24 mouse cellular contexts compared by ENCODE assay signal in the genomic region with DNA sequence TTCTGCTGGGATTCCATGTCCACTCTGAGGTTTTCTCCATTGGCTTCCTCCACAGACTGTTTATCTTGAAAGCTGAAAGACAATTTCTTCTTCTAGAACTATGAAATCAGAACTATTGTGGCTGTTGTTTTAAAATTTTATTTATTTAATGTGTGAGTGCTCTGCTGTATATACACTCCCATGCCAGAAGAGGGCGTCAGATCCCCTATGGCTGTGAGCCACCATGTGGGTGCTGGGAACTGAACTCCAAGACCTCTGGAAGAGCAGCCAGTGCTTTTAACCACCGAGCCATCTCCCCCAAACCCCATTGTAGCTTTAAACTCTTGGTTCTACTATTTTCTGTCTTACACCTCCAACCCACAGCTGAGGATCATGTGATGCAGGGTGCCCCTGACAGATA. TPM values are rescaled to one million over a fixed set of nuclear protein-coding genes. Genes with fewer than 3 reads are reported as not detected.
DNase-seq lines count a peak whose midpoint lies in the region; ATAC-seq and TF ChIP-seq lines count a peak whose summit lies in the region.
"Had no signal": no experiment of that assay in that cellular context is flagged by ENCODE, and none has a peak within 500 bp of the region (broad histone marks: within the 10 kb centered on the region; RNA-seq: fewer than 3 reads in every experiment).

No protein-coding gene starts in this region.

- H3K9me3 ChIP-seq in heart, embryonic 10.5 days = no peaks in the 10 kb centered on the region
- H3K9me3 ChIP-seq in liver, postnatal 0 days (ENCODE audit: low read length) = no peaks in the 10 kb centered on the region
- no peaks in the 10 kb centered on the region for H3K9me3 ChIP-seq in liver, embryonic 11.5 days (ENCODE audit: control insufficient read depth, low read length)
- no peaks in the 10 kb centered on the region for H3K9me3 ChIP-seq in ES-Bruce4 (replicated peaks; ENCODE audit: control insufficient read depth, insufficient read depth, low read length, poor library complexity, severe bottlenecking)
- H3K9me3 ChIP-seq: embryonic facial prominence, embryonic 15.5 days; heart, embryonic 12.5 days; hindbrain, embryonic 12.5 days; liver, embryonic 13.5 days; midbrain, embryonic 12.5 days had no signal

- DNase-seq in heart, adult 2 months = no peak
- no peak for DNase-seq in heart, embryonic 10.5 days (ENCODE audit: low spot score)
- DNase-seq in liver, postnatal 0 days = no peak
- no peak for DNase-seq in liver, embryonic 11.5 days (ENCODE audit: low spot score)
- no peak for DNase-seq in layer of hippocampus, adult 9-11 months
- DNase-seq in kidney, postnatal 36 days = no peak
- DNase-seq: adrenal gland, postnatal 14 days; B cell, adult 2 months; cerebellum, adult 18-20 months; cerebellum, postnatal 36 days; heart, postnatal 14 days; left cerebral cortex, postnatal 4 days; liver, embryonic 13.5 days; right cerebral cortex, postnatal 25 days; thymus, postnatal 14 days had no signal

- no peaks in the 10 kb centered on the region for H3K27me3 ChIP-seq in heart, adult 2 months (ENCODE audit: control insufficient read depth, insufficient read depth, low read length)
- H3K27me3 ChIP-seq in heart, embryonic 10.5 days (ENCODE audit: insufficient read depth, poor library complexity, severe bottlenecking) = no peaks in the 10 kb centered on the region
- no peaks in the 10 kb centered on the region for H3K27me3 ChIP-seq in liver, postnatal 0 days (ENCODE audit: insufficient read depth, low read length)
- no peaks in the 10 kb centered on the region for H3K27me3 ChIP-seq in liver, embryonic 11.5 days (replicated peaks; ENCODE audit: control insufficient read depth, insufficient read depth, low read length)
- no peaks in the 10 kb centered on the region for H3K27me3 ChIP-seq in ES-Bruce4 (ENCODE audit: control insufficient read depth, insufficient read depth, low read length, poor library complexity, severe bottlenecking)
- H3K27me3 ChIP-seq: embryonic facial prominence, embryonic 15.5 days; heart, embryonic 12.5 days; hindbrain, embryonic 12.5 days; liver, embryonic 13.5 days; midbrain, embryonic 12.5 days had no signal

- TF ChIP-seq POLR2A in heart, adult 2 months (IDR thresholded peaks at IDR 0.05; ENCODE audit: insufficient read depth, low read depth, low read length) = no peak
- no peak for TF ChIP-seq POLR2A in ES-Bruce4 (IDR thresholded peaks at IDR 0.05; ENCODE audit: insufficient read depth, low read length)
- no peak for TF ChIP-seq POLR2A in bone marrow, adult 2 months (IDR thresholded peaks at IDR 0.05; ENCODE audit: borderline replicate concordance, control insufficient read depth, low read depth, low read length)

- H3K36me3 ChIP-seq in heart, adult 2 months (ENCODE audit: control insufficient read depth, insufficient read depth, low read length) = peaks cover 2% of the 10 kb centered on the region; the same call in 1 of the 2 replicates
- peaks cover 38% of the 10 kb centered on the region; the same call in 1 of the 2 replicates for H3K36me3 ChIP-seq in heart, embryonic 10.5 days
- peaks cover 18% of the 10 kb centered on the region for H3K36me3 ChIP-seq in liver, postnatal 0 days (replicated peaks; ENCODE audit: insufficient read depth, low read length)
- 0 out of 2 replicates have a peak, but pooled peaks cover 2% of the 10 kb centered on the region for H3K36me3 ChIP-seq in liver, embryonic 11.5 days (ENCODE audit: control insufficient read depth, insufficient read depth, low read length)
- peaks cover 7% of the 10 kb centered on the region for H3K36me3 ChIP-seq in ES-Bruce4 (ENCODE audit: control insufficient read depth, insufficient read depth, low read length, poor library complexity, severe bottlenecking)

- 91% methylated on average over 2 of the region's 2 CpGs for WGBS in heart, adult 2 months
- 74% methylated on average over 2 of the region's 2 CpGs for WGBS in heart, embryonic 10.5 days
- 85% methylated on average over 2 of the region's 2 CpGs for WGBS in liver, postnatal 0 days (ENCODE audit: insufficient replicate concordance)
- WGBS in liver, embryonic 11.5 days = 83% methylated on average over 2 of the region's 2 CpGs
- WGBS in bone marrow, adult 2 months = 89% methylated on average over 2 of the region's 2 CpGs

- no peaks in the 10 kb centered on the region for H3K4me1 ChIP-seq in heart, adult 2 months (ENCODE audit: control insufficient read depth, insufficient read depth, low read length)
- H3K4me1 ChIP-seq in heart, embryonic 10.5 days = peaks cover 15% of the 10 kb centered on the region
- no peaks in the 10 kb centered on the region for H3K4me1 ChIP-seq in liver, postnatal 0 days (ENCODE audit: insufficient read depth)
- peaks cover 8% of the 10 kb centered on the region; the same call in 1 of the 2 replicates for H3K4me1 ChIP-seq in liver, embryonic 11.5 days (replicated peaks; ENCODE audit: control insufficient read depth, insufficient read depth, low read length)
- no peaks in the 10 kb centered on the region for H3K4me1 ChIP-seq in ES-Bruce4 (ENCODE audit: control insufficient read depth, insufficient read depth, low read length)
- H3K4me1 ChIP-seq in bone marrow, adult 2 months (ENCODE audit: control insufficient read depth, insufficient read depth, low read length) = no peaks in the 10 kb centered on the region
- H3K4me1 ChIP-seq: hindbrain, embryonic 12.5 days; midbrain, embryonic 12.5 days had no signal

- TF ChIP-seq EP300 in heart, adult 2 months (IDR thresholded peaks at IDR 0.05; ENCODE audit: insufficient read depth, low read depth, low read length) = no peak
- no peak for TF ChIP-seq EP300 in liver, postnatal 0 days (IDR thresholded peaks at IDR 0.05; ENCODE audit: low read depth)
- no peak for TF ChIP-seq EP300 in ES-Bruce4 (IDR thresholded peaks at IDR 0.05; ENCODE audit: insufficient read depth, low read depth, low read length)

- no peak overlapping the region for H3K27ac ChIP-seq in heart, adult 2 months
- no peak overlapping the region for H3K27ac ChIP-seq in heart, embryonic 10.5 days
- no peak overlapping the region for H3K27ac ChIP-seq in liver, postnatal 0 days (ENCODE audit: low read depth)
- H3K27ac ChIP-seq in liver, embryonic 11.5 days (ENCODE audit: low read depth, low read length) = no peak overlapping the region
- H3K27ac ChIP-seq in ES-Bruce4 (ENCODE audit: insufficient read depth, low read length) = no peak overlapping the region
- H3K27ac ChIP-seq in bone marrow, adult 2 months (ENCODE audit: control insufficient read depth, insufficient read depth, low read depth, low read length, poor library complexity) = no peak overlapping the region
- H3K27ac ChIP-seq: embryonic facial prominence, embryonic 15.5 days; hindbrain, embryonic 12.5 days; liver, embryonic 13.5 days; midbrain, embryonic 12.5 days had no signal

- ATAC-seq in liver, postnatal 0 days = no peak
- ATAC-seq in liver, embryonic 11.5 days (replicated peaks; ENCODE audit: low FRiP score) = no peak
- ATAC-seq: forebrain, embryonic 16.5 days; inflammation-experienced regulatory T-cells, adult 6 months had no signal

- H3K9ac ChIP-seq in heart, adult 2 months (ENCODE audit: low read depth, low read length) = no peak overlapping the region
- H3K9ac ChIP-seq in liver, postnatal 0 days (replicated peaks) = no peak overlapping the region
- no peak overlapping the region for H3K9ac ChIP-seq in liver, embryonic 11.5 days (ENCODE audit: low read depth, low read length)
- H3K9ac ChIP-seq in ES-Bruce4 (ENCODE audit: low read depth, poor library complexity, severe bottlenecking) = no peak overlapping the region
- H3K9ac ChIP-seq: embryonic facial prominence, embryonic 15.5 days; heart, embryonic 12.5 days; hindbrain, embryonic 12.5 days; liver, embryonic 13.5 days; midbrain, embryonic 12.5 days had no signal

- H3K4me2 ChIP-seq in liver, postnatal 0 days (ENCODE audit: low read depth, low read length) = no peak overlapping the region
- no peak overlapping the region for H3K4me2 ChIP-seq in liver, embryonic 11.5 days
- H3K4me2 ChIP-seq: embryonic facial prominence, embryonic 15.5 days; heart, embryonic 12.5 days; hindbrain, embryonic 12.5 days; liver, embryonic 13.5 days; midbrain, embryonic 12.5 days had no signal

- no peak overlapping the region for H3K4me3 ChIP-seq in heart, adult 2 months
- H3K4me3 ChIP-seq in heart, embryonic 10.5 days = no peak overlapping the region
- no peak overlapping the region for H3K4me3 ChIP-seq in liver, postnatal 0 days (ENCODE audit: low read depth, low read length)
- no peak overlapping the region for H3K4me3 ChIP-seq in liver, embryonic 11.5 days (ENCODE audit: low read depth, low read length)
- H3K4me3 ChIP-seq in ES-Bruce4 (ENCODE audit: low read depth, low read length) = no peak overlapping the region
- H3K4me3 ChIP-seq in bone marrow, adult 2 months (replicated peaks; ENCODE audit: control insufficient read depth, low read depth, low read length) = no peak overlapping the region
- H3K4me3 ChIP-seq: embryonic facial prominence, embryonic 15.5 days; heart, embryonic 12.5 days; hindbrain, embryonic 12.5 days; liver, embryonic 13.5 days; midbrain, embryonic 12.5 days; myocyte had no signal

- TF ChIP-seq CTCF in heart, adult 2 months (IDR thresholded peaks at IDR 0.05) = peak; percentile 34
- TF ChIP-seq CTCF in liver, postnatal 0 days (IDR thresholded peaks at IDR 0.05; ENCODE audit: low read depth) = peak; percentile 38
- TF ChIP-seq CTCF in ES-Bruce4 (IDR thresholded peaks at IDR 0.05; ENCODE audit: low read depth, low read length) = peak; percentile 44
- TF ChIP-seq CTCF in bone marrow, adult 2 months (IDR thresholded peaks at IDR 0.05; ENCODE audit: control insufficient read depth, insufficient read depth, low read length) = peak; percentile 14; the same call in 1 of the 2 replicates

- intact Hi-C loops in heart, adult 2 months (cut with DNase I) = no loop called here

- H3K79me2 ChIP-seq in heart, adult 2 months (replicated peaks; ENCODE audit: control insufficient read depth, insufficient read depth, low read length) = no peaks in the 10 kb centered on the region

RNA-seq across cellular contexts. Expression of a gene that starts 10.3 kb away (rescaled TPM):
- total RNA-seq in heart, adult 2 months (2021) = 10 to 100 TPM; 34.3 to 45.7 TPM
- polyA plus RNA-seq in heart, adult 2 months (2012; rRNA removed) = 98.9 and 139 TPM in 2 replicates
- polyA plus RNA-seq in heart, embryonic 10.5 days (2016; fragmentation: Nextera tagmentation; extraction: Ambion mirVana) = 188 and 243 TPM in 2 replicates
- 198 and 215 TPM in 2 replicates for polyA plus RNA-seq in liver, postnatal 0 days (2015; fragmentation: Nextera tagmentation; extraction: Ambion mirVana)
- polyA plus RNA-seq in liver, embryonic 11.5 days (2014; fragmentation: Nextera tagmentation; extraction: Ambion mirVana) = 257 and 281 TPM in 2 replicates
- 105 and 106 TPM in 2 replicates for polyA plus RNA-seq in ES-Bruce4 (2011; ENCODE audit: insufficient read depth, insufficient read length, low read depth, missing spikeins)
- 299 and 416 TPM in 2 replicates for polyA plus RNA-seq in bone marrow, adult 2 months (2011; ENCODE audit: insufficient read depth, insufficient read length, low replicate concordance, missing spikeins)

RNA-seq across cellular contexts. Expression of a gene that starts 36.5 kb away (rescaled TPM):
- 1 to 10 TPM; 1.6 to 2.1 TPM for total RNA-seq in heart, adult 2 months (2021)
- polyA plus RNA-seq in heart, adult 2 months (2012; rRNA removed) = 3.3 and 6.9 TPM in 2 replicates
- polyA plus RNA-seq in heart, embryonic 10.5 days (2016; fragmentation: Nextera tagmentation; extraction: Ambion mirVana) = 2.6 and 2.9 TPM in 2 replicates
- 0.88 and 0.99 TPM in 2 replicates for polyA plus RNA-seq in liver, postnatal 0 days (2015; fragmentation: Nextera tagmentation; extraction: Ambion mirVana)
- 5.6 and 7.0 TPM in 2 replicates for polyA plus RNA-seq in liver, embryonic 11.5 days (2014; fragmentation: Nextera tagmentation; extraction: Ambion mirVana)
- 10.4 and 11.6 TPM in 2 replicates for polyA plus RNA-seq in ES-Bruce4 (2011; ENCODE audit: insufficient read depth, insufficient read length, low read depth, missing spikeins)
- polyA plus RNA-seq in bone marrow, adult 2 months (2011; ENCODE audit: insufficient read depth, insufficient read length, low replicate concordance, missing spikeins) = 3.3 and 13.7 TPM in 2 replicates

RNA-seq across cellular contexts. Expression of a gene that starts 44.0 kb away (rescaled TPM):
- 1 to 10 TPM; 4.1 to 5.8 TPM for total RNA-seq in heart, adult 2 months (2021)
- 9.0 and 19.2 TPM in 2 replicates for polyA plus RNA-seq in heart, adult 2 months (2012; rRNA removed)
- polyA plus RNA-seq in heart, embryonic 10.5 days (2016; fragmentation: Nextera tagmentation; extraction: Ambion mirVana) = 1.7 and 4.2 TPM in 2 replicates
- 114 and 125 TPM in 2 replicates for polyA plus RNA-seq in liver, postnatal 0 days (2015; fragmentation: Nextera tagmentation; extraction: Ambion mirVana)
- polyA plus RNA-seq in liver, embryonic 11.5 days (2014; fragmentation: Nextera tagmentation; extraction: Ambion mirVana) = 16.4 TPM in 2 replicates
- polyA plus RNA-seq in ES-Bruce4 (2011; ENCODE audit: insufficient read depth, insufficient read length, low read depth, missing spikeins) = not detected in 2 replicates
- 270 and 801 TPM in 2 replicates for polyA plus RNA-seq in bone marrow, adult 2 months (2011; ENCODE audit: insufficient read depth, insufficient read length, low replicate concordance, missing spikeins)
- polyA plus RNA-seq: myocyte had no signal

RNA-seq across cellular contexts. Expression of a gene that starts 48.1 kb away (rescaled TPM):
- total RNA-seq in heart, adult 2 months (2021) = 10 to 100 TPM; 54.4 to 63.2 TPM
- polyA plus RNA-seq in heart, adult 2 months (2012; rRNA removed) = 52.2 and 73.7 TPM in 2 replicates
- polyA plus RNA-seq in heart, embryonic 10.5 days (2016; fragmentation: Nextera tagmentation; extraction: Ambion mirVana) = 28.2 and 31.1 TPM in 2 replicates
- polyA plus RNA-seq in liver, postnatal 0 days (2015; fragmentation: Nextera tagmentation; extraction: Ambion mirVana) = 65.6 and 98.1 TPM in 2 replicates
- 42.9 and 44.2 TPM in 2 replicates for polyA plus RNA-seq in liver, embryonic 11.5 days (2014; fragmentation: Nextera tagmentation; extraction: Ambion mirVana)
- 66.3 and 69.0 TPM in 2 replicates for polyA plus RNA-seq in ES-Bruce4 (2011; ENCODE audit: insufficient read depth, insufficient read length, low read depth, missing spikeins)
- 16.4 and 22.7 TPM in 2 replicates for polyA plus RNA-seq in bone marrow, adult 2 months (2011; ENCODE audit: insufficient read depth, insufficient read length, low replicate concordance, missing spikeins)
